Comparison of ENCODE assay signal across 29 mouse cellular contexts in genomic region chr15:19040077-19040476, GRCm38 (mm10).
DNase-seq lines count a peak whose midpoint lies in the region; ATAC-seq and TF ChIP-seq lines count a peak whose summit lies in the region.
"Had no signal": no experiment of that assay in that cellular context is flagged by ENCODE, and none has a peak within 500 bp of the region (broad histone marks: within the 10 kb centered on the region; RNA-seq: fewer than 3 reads in every experiment).

No protein-coding gene starts in this region.

- H3K4me1 ChIP-seq in forebrain, embryonic 14.5 days (ENCODE audit: control insufficient read depth, insufficient read depth, low read length), result no peaks in the 10 kb centered on the region
- H3K4me1 ChIP-seq in forebrain, embryonic 10.5 days, result no peaks in the 10 kb centered on the region
- no peaks in the 10 kb centered on the region for H3K4me1 ChIP-seq in hindbrain, postnatal 0 days (ENCODE audit: insufficient read depth, low read length)
- H3K4me1 ChIP-seq in hindbrain, embryonic 16.5 days (ENCODE audit: control insufficient read depth, insufficient read depth, low read depth, low read length), result no peaks in the 10 kb centered on the region
- H3K4me1 ChIP-seq in midbrain, embryonic 14.5 days (ENCODE audit: control insufficient read depth, insufficient read depth, low read length), result no peaks in the 10 kb centered on the region
- H3K4me1 ChIP-seq in midbrain, embryonic 10.5 days, result no peaks in the 10 kb centered on the region
- H3K4me1 ChIP-seq: embryonic facial prominence, embryonic 15.5 days; forebrain, embryonic 13.5 days; kidney, embryonic 15.5 days; liver, embryonic 12.5 days; midbrain, embryonic 12.5 days; neural tube, embryonic 15.5 days had no signal

- no peaks in the 10 kb centered on the region for H3K36me3 ChIP-seq in forebrain, embryonic 14.5 days (ENCODE audit: control insufficient read depth, insufficient read depth, low read length)
- H3K36me3 ChIP-seq in forebrain, embryonic 10.5 days (replicated peaks), result no peaks in the 10 kb centered on the region
- no peaks in the 10 kb centered on the region for H3K36me3 ChIP-seq in hindbrain, postnatal 0 days (ENCODE audit: insufficient read depth, low read length)
- no peaks in the 10 kb centered on the region for H3K36me3 ChIP-seq in hindbrain, embryonic 16.5 days (ENCODE audit: control insufficient read depth, insufficient read depth, low read length)
- no peaks in the 10 kb centered on the region for H3K36me3 ChIP-seq in midbrain, embryonic 14.5 days (ENCODE audit: control insufficient read depth, insufficient read depth, low read length)
- no peaks in the 10 kb centered on the region for H3K36me3 ChIP-seq in midbrain, embryonic 10.5 days
- H3K36me3 ChIP-seq: embryonic facial prominence, embryonic 15.5 days; kidney, embryonic 15.5 days; liver, embryonic 12.5 days; midbrain, embryonic 12.5 days; neural tube, embryonic 15.5 days had no signal

- ATAC-seq in forebrain, embryonic 14.5 days, result no peak
- no peak for ATAC-seq in hindbrain, postnatal 0 days
- no peak for ATAC-seq in hindbrain, embryonic 16.5 days
- no peak for ATAC-seq in midbrain, embryonic 14.5 days (ENCODE audit: low FRiP score, low TSS enrichment)
- ATAC-seq: activated CD4-positive, CD25-positive, alpha-beta regulatory T cell, adult 4 months; forebrain, embryonic 13.5 days; inflammation-experienced regulatory T-cells, adult 6 months; liver, embryonic 12.5 days; liver, postnatal 0 days had no signal

- no peaks in the 10 kb centered on the region for H3K9me3 ChIP-seq in forebrain, embryonic 14.5 days (replicated peaks; ENCODE audit: control insufficient read depth, low read length)
- no peaks in the 10 kb centered on the region for H3K9me3 ChIP-seq in forebrain, embryonic 10.5 days
- H3K9me3 ChIP-seq in hindbrain, postnatal 0 days (ENCODE audit: low read length), result no peaks in the 10 kb centered on the region
- no peaks in the 10 kb centered on the region for H3K9me3 ChIP-seq in hindbrain, embryonic 16.5 days (ENCODE audit: control insufficient read depth, low read length)
- no peaks in the 10 kb centered on the region for H3K9me3 ChIP-seq in midbrain, embryonic 14.5 days (ENCODE audit: control insufficient read depth, low read length)
- no peaks in the 10 kb centered on the region for H3K9me3 ChIP-seq in midbrain, embryonic 10.5 days (replicated peaks)
- H3K9me3 ChIP-seq: embryonic facial prominence, embryonic 15.5 days; forebrain, embryonic 13.5 days; kidney, embryonic 15.5 days; liver, embryonic 12.5 days; midbrain, embryonic 12.5 days; neural tube, embryonic 15.5 days had no signal

- 84% methylated on average over 1 of the region's 1 CpGs for WGBS in forebrain, embryonic 14.5 days
- WGBS in forebrain, embryonic 10.5 days, result 79% methylated on average over 1 of the region's 1 CpGs
- 83% methylated on average over 1 of the region's 1 CpGs for WGBS in hindbrain, postnatal 0 days
- 76% methylated on average over 1 of the region's 1 CpGs for WGBS in hindbrain, embryonic 16.5 days
- WGBS in midbrain, embryonic 14.5 days, result 86% methylated on average over 1 of the region's 1 CpGs
- 78% methylated on average over 1 of the region's 1 CpGs for WGBS in midbrain, embryonic 10.5 days

- H3K4me2 ChIP-seq in forebrain, embryonic 14.5 days (ENCODE audit: low read length), result no peak overlapping the region
- no peak overlapping the region for H3K4me2 ChIP-seq in hindbrain, postnatal 0 days (ENCODE audit: low read depth, low read length)
- H3K4me2 ChIP-seq in hindbrain, embryonic 16.5 days (ENCODE audit: low read length), result no peak overlapping the region
- H3K4me2 ChIP-seq in midbrain, embryonic 14.5 days (ENCODE audit: low read length), result no peak overlapping the region
- H3K4me2 ChIP-seq: embryonic facial prominence, embryonic 15.5 days; forebrain, embryonic 13.5 days; kidney, embryonic 15.5 days; liver, embryonic 12.5 days; midbrain, embryonic 12.5 days; neural tube, embryonic 15.5 days had no signal

- no peak overlapping the region for H3K9ac ChIP-seq in forebrain, embryonic 14.5 days (ENCODE audit: low read length)
- no peak overlapping the region for H3K9ac ChIP-seq in hindbrain, postnatal 0 days (replicated peaks; ENCODE audit: low read length)
- H3K9ac ChIP-seq in hindbrain, embryonic 16.5 days (ENCODE audit: low read depth, low read length), result no peak overlapping the region
- no peak overlapping the region for H3K9ac ChIP-seq in midbrain, embryonic 14.5 days (replicated peaks; ENCODE audit: low read length)
- H3K9ac ChIP-seq: embryonic facial prominence, embryonic 15.5 days; forebrain, embryonic 13.5 days; kidney, embryonic 15.5 days; liver, embryonic 12.5 days; liver, postnatal 0 days; midbrain, embryonic 12.5 days; neural tube, embryonic 15.5 days had no signal

- DNase-seq in forebrain, embryonic 14.5 days (ENCODE audit: low spot score), result peak; percentile 40
- DNase-seq in forebrain, embryonic 10.5 days (ENCODE audit: extremely low spot score, low spot score), result no peak
- peak; percentile 40 for DNase-seq in hindbrain, postnatal 0 days (ENCODE audit: low spot score)
- peak; percentile 40 for DNase-seq in midbrain, embryonic 14.5 days
- DNase-seq in midbrain, embryonic 10.5 days (ENCODE audit: low spot score), result no peak
- peak; percentile 26 for DNase-seq in brain, embryonic 18.5 days (ENCODE audit: low read depth, low spot score)
- no peak for DNase-seq in urinary bladder, postnatal 4 days (ENCODE audit: low spot score in 2 of 2)
- DNase-seq: adrenal gland, adult 2 months; adrenal gland, postnatal 36 days; cerebellum, adult 11 months; gastrocnemius, postnatal 10 days; kidney, adult 18-20 months; kidney, postnatal 25 days; left cerebral cortex, postnatal 4 days; liver, postnatal 0 days; lung, postnatal 36 days; retina, postnatal 1 day; right cerebral cortex, postnatal 14 days; thymus, adult 18-20 months; thymus, postnatal 25 days had no signal

- no peak overlapping the region for H3K27ac ChIP-seq in forebrain, embryonic 14.5 days (ENCODE audit: low read depth, low read length)
- H3K27ac ChIP-seq in forebrain, embryonic 10.5 days, result no peak overlapping the region
- no peak overlapping the region for H3K27ac ChIP-seq in hindbrain, postnatal 0 days
- no peak overlapping the region for H3K27ac ChIP-seq in hindbrain, embryonic 16.5 days (ENCODE audit: low read depth, low read length)
- H3K27ac ChIP-seq in midbrain, embryonic 14.5 days (replicated peaks; ENCODE audit: low read depth, low read length), result no peak overlapping the region
- H3K27ac ChIP-seq in midbrain, embryonic 10.5 days (replicated peaks), result no peak overlapping the region
- H3K27ac ChIP-seq: embryonic facial prominence, embryonic 15.5 days; forebrain, embryonic 13.5 days; kidney, embryonic 15.5 days; liver, embryonic 12.5 days; midbrain, embryonic 12.5 days; neural tube, embryonic 15.5 days had no signal

- H3K27me3 ChIP-seq in forebrain, embryonic 14.5 days (replicated peaks; ENCODE audit: control insufficient read depth, insufficient read depth, low read length), result no peaks in the 10 kb centered on the region
- no peaks in the 10 kb centered on the region for H3K27me3 ChIP-seq in forebrain, embryonic 10.5 days (ENCODE audit: poor library complexity, severe bottlenecking)
- no peaks in the 10 kb centered on the region for H3K27me3 ChIP-seq in hindbrain, postnatal 0 days (ENCODE audit: insufficient read depth, low read length)
- H3K27me3 ChIP-seq in hindbrain, embryonic 16.5 days (replicated peaks; ENCODE audit: control insufficient read depth, insufficient read depth, low read length), result no peaks in the 10 kb centered on the region
- no peaks in the 10 kb centered on the region for H3K27me3 ChIP-seq in midbrain, embryonic 14.5 days (ENCODE audit: control insufficient read depth, insufficient read depth, low read length)
- no peaks in the 10 kb centered on the region for H3K27me3 ChIP-seq in midbrain, embryonic 10.5 days (ENCODE audit: low read depth, poor library complexity, severe bottlenecking)
- H3K27me3 ChIP-seq: embryonic facial prominence, embryonic 15.5 days; forebrain, embryonic 13.5 days; kidney, embryonic 15.5 days; liver, embryonic 12.5 days; midbrain, embryonic 12.5 days; neural tube, embryonic 15.5 days had no signal

- TF ChIP-seq CTCF in hindbrain, postnatal 0 days (IDR thresholded peaks at IDR 0.05; ENCODE audit: low read depth), result peak; percentile 43; the same call in 1 of the 2 replicates

- no peak overlapping the region for H3K4me3 ChIP-seq in forebrain, embryonic 14.5 days (ENCODE audit: low read depth, low read length)
- H3K4me3 ChIP-seq in forebrain, embryonic 10.5 days, result no peak overlapping the region
- H3K4me3 ChIP-seq in hindbrain, postnatal 0 days (ENCODE audit: low read length), result no peak overlapping the region
- H3K4me3 ChIP-seq in hindbrain, embryonic 16.5 days (ENCODE audit: low read length), result no peak overlapping the region
- no peak overlapping the region for H3K4me3 ChIP-seq in midbrain, embryonic 14.5 days (replicated peaks; ENCODE audit: low read depth, low read length)
- no peak overlapping the region for H3K4me3 ChIP-seq in midbrain, embryonic 10.5 days
- H3K4me3 ChIP-seq: embryonic facial prominence, embryonic 15.5 days; forebrain, embryonic 13.5 days; kidney, embryonic 15.5 days; liver, embryonic 12.5 days; midbrain, embryonic 12.5 days; neural tube, embryonic 15.5 days had no signal

Comparison
In these comparisons a context has a peak if more than half of its experiments do, and no peak if none do; other contexts are left out.
1. DNase-seq: peak in forebrain, embryonic 14.5 days (single experiment), hindbrain, postnatal 0 days (single experiment), midbrain, embryonic 14.5 days (single experiment) and brain, embryonic 18.5 days (single experiment); none in forebrain, embryonic 10.5 days (single experiment), midbrain, embryonic 10.5 days (single experiment) and urinary bladder, postnatal 4 days (0 of 2).